Mouse (Mus musculus) kidney, adult 8-10 months (tissue): ENCODE data around the gene Rps12-ps3.

Experiments
- DNase-seq, 2 experiments: peaks; one replicate each; pipeline ENCODE4 v3.0.0; 2022

Rps12-ps3 gene

GRCm38 (mm10) chr19:59352760-59353159 is 30.7 kb downstream of the Rps12-ps3 start:
- DNase-seq, result no peak

DNA sequence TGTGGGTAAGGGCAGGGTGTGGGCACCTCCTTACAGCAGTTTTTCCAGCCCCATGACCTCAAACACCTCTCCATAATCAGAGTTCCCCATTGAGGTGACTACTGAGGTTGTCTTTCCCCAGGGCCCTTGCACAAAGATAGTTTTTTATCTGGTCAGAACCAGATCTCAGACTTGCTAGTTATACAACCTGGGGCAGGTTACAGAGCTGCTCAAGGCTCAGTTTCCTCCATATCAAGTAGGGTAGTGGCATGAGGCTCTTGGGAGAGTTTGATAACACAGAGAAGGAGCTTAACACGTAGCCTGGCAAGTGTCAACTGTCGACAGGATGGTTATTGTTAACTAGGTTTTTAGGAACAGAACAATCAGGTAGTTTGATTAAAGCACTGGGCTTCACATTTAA is 32.8 kb downstream of the Rps12-ps3 start:
- DNase-seq, result no peak

GRCm38 (mm10) chr19:59356388-59356787 is 34.3 kb downstream of the Rps12-ps3 start:
- no peak for DNase-seq

- DNase-seq, result no peak
Measured at GRCm38 (mm10) chr19:59356843-59357595, 34.9 kb downstream of the Rps12-ps3 start.

GRCm38 (mm10) chr19:59357878-59358277 is 35.8 kb downstream of the Rps12-ps3 start:
- DNase-seq, result no peak

- DNase-seq, result no peak
Measured at GRCm38 (mm10) chr19:59359202-59359601, 37.1 kb downstream of the Rps12-ps3 start.

DNA sequence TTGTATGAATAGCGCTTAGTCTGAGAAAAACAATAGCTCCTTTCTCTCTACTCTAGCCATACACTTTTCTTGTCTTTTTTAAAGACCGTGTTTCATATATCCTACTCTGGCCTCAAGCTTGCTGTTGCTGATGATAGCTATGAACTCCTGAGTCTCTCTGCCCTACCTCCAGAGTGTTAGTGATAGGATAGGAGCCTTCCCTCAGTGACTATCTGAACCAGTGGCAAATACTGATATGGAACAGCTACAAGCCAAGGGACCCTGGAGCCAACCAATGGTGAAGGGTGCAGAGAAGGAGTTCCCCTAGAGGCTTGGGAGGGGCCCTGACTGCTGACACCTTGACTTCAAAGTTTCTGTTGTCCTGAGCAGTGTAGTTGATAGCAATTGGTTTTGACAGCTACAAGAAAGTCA is 38.4 kb downstream of the Rps12-ps3 start:
- DNase-seq, result no peak

DNA sequence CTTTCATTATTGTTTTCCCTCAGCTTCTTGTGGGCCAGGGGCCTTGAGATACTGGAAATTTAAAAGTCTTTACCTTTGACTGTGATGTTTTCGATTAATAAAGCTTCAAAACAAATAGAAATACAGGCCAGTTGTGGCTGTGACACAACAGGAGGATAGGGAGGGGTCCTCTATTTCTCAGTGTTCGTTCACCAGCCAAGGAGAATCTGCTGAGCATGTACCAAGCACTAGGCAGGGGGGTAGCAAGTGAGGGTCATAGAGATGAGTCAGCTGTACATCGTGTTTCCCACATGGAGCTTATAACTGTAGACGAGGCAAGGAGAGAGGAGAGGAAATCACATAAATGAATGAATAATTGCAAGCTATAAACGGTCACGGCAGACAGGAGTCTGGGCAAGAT is 40.6 kb downstream of the Rps12-ps3 start:
- DNase-seq, result no peak

- DNase-seq, result no peak
Measured at GRCm38 (mm10) chr19:59363666-59364065, 41.6 kb downstream of the Rps12-ps3 start.

DNA sequence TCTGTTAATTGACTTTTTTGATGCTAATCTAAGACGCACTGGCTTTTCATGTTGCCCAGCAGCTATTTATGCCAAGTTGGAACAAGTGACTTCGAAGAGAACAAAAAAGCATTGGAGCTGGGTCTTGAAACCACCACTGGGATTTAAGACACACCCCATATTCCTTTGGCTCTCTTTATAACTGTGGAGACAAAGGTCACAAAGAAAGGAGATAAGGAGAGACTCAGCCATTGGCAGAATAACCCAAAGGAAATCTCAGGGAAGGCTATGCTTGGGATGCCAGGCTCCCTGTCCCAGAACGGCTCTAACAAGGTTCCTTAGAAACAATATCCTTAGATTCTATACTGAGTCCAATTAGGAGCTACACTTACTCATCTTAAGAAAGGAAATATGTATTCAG is 44.6 kb downstream of the Rps12-ps3 start:
- DNase-seq, result no peak

DNA sequence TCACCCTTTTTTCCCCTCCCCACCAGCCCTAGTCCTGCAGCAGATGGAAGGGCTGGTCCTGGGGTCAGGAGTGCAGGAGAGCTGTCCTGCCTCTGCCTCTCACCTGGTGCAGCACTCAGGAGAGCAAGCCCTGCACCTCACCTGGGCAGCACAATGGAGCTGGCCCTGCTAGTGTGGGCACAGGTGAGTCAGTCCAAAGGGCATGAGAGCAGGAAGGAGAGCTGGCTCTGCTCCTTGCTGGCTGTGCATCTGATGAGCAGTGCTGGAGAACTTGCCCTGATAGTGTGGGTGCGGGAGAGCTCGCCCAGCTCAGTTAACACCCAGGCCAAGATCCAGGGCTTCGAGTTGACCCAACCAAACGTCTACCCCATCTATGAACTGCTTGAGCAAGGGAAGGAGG is 45.8 kb downstream of the Rps12-ps3 start:
- DNase-seq, result no peak

DNA sequence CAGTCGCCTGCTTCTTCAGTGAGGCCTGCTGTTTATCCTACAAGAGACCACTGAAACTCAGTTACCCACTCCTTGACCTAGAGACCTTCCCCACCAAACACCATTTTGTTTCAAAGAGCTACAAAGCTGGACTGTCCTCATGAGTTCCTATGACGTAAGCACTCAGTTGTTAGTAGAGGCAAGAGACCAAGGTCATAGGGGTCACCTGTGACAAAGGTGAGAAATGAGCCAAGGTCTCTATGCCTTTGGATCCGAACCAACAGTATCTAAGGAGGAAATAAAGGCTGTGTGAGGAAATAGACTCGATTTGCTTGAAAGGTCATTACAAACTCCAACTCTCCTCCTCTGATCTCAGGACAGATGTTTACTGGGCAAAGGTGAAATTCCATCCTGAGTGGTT is 48.9 kb downstream of the Rps12-ps3 start:
- DNase-seq, result no peak
